Mouse (Mus musculus): ENCODE results near the gene Shank1. TPM values are rescaled to one million over a fixed set of nuclear protein-coding genes. Genes with fewer than 3 reads are reported as not detected.

The Shank1 gene
- polyA plus RNA-seq, 1 experiment from 2014 or later = 26.4 TPM

GRCm38 (mm10) chr7:44332336-44332735 is 22.3 kb downstream of the Shank1 start:
- H3K36me3 ChIP-seq = peaks cover 28% of the 10 kb centered on the region
- H3K9me3 ChIP-seq = no peaks in the 10 kb centered on the region
- H3K27ac ChIP-seq = no peak overlapping the region
- no peak for ATAC-seq
- no peak overlapping the region for H3K9ac ChIP-seq (replicated peaks)
- WGBS = 70% methylated on average over 3 of the region's 3 CpGs
- no peak overlapping the region for H3K4me2 ChIP-seq (replicated peaks)
- H3K4me3 ChIP-seq (replicated peaks) = no peak overlapping the region
- H3K27me3 ChIP-seq = peaks cover 37% of the 10 kb centered on the region
- peaks cover 22% of the 10 kb centered on the region for H3K4me1 ChIP-seq (replicated peaks)

GRCm38 (mm10) chr7:44334139-44334538 is 24.1 kb downstream of the Shank1 start:
- peaks cover 55% of the 10 kb centered on the region for H3K27me3 ChIP-seq
- H3K4me2 ChIP-seq (replicated peaks) = no peak overlapping the region
- no peak overlapping the region for H3K4me3 ChIP-seq (replicated peaks)
- H3K9ac ChIP-seq (replicated peaks) = no peak overlapping the region
- peaks cover 23% of the 10 kb centered on the region for H3K36me3 ChIP-seq
- 72% methylated on average over 14 of the region's 14 CpGs for WGBS
- H3K27ac ChIP-seq = no peak overlapping the region
- no peaks in the 10 kb centered on the region for H3K9me3 ChIP-seq
- peaks cover 33% of the 10 kb centered on the region for H3K4me1 ChIP-seq (replicated peaks)
- ATAC-seq = no peak

DNA sequence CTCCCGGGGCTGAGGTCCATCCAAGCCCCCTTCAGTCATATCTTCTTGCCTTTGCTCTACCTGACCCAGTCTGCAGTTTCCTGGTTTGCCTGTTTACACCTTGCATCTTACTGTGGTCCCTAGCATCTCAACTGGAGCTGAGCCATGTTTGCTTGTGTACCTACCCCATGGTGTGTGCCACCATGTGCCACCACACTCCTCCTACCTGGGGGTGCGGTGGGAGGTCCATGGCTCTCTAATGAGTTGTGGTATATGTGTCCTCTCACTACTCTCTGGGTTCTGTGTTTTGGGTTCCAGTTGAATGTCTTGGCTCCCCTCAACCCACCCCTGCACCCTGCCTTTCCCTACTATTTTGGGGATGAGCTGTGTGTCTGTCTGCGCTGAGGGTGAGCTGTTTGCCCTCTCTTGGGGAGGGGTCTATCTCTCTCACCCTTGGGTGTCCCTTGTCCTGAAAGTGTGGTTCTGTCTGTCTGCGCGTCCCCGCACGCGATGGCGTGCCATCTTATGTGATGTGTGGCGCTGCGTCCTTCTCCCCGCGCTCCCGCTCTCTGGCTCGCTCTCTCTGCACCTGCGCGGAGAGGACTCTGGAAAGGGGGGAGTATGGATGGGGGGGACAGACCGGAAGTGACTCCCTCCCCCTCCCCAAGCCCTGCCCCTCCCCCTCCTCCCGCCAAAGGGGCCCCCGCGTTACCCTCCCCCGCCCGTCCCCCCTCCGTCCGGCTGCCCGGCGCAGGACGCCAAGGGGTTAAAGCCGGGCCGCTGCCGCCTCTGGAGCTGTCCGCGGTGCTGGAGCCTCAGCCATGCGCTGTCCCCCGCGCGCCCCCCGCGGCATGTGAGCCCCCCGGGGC is 25.2 kb downstream of the Shank1 start:
- peak; percentile 82 for ATAC-seq
- WGBS = 6% methylated on average over 25 of the region's 40 CpGs
- Histone ChIP-seq H3K4me1 (replicated peaks) (peaks cover 33% of the 10 kb centered on the region), H3K36me3 (peaks cover 19% of the 10 kb centered on the region), H3K27me3 (peaks cover 56% of the 10 kb centered on the region), H3K9me3 (no peaks in the 10 kb centered on the region), H3K27ac (peak overlapping the region; percentile 93), H3K4me3 (replicated peaks) (peak overlapping the region; percentile 63), H3K4me2 (replicated peaks) (peak overlapping the region; percentile 80), H3K9ac (replicated peaks) (peak overlapping the region; percentile 90)

- no peaks in the 10 kb centered on the region for H3K9me3 ChIP-seq
- peaks cover 33% of the 10 kb centered on the region for H3K4me1 ChIP-seq (replicated peaks)
- H3K27me3 ChIP-seq = peaks cover 56% of the 10 kb centered on the region
- peak overlapping the region; percentile 80 for H3K4me2 ChIP-seq (replicated peaks)
- WGBS = 1% methylated on average over 51 of the region's 54 CpGs
- peaks cover 16% of the 10 kb centered on the region for H3K36me3 ChIP-seq
- peak overlapping the region; percentile 93 for H3K27ac ChIP-seq
- peak overlapping the region; percentile 90 for H3K9ac ChIP-seq (replicated peaks)
- ATAC-seq = peak; percentile 76
- H3K4me3 ChIP-seq (replicated peaks) = peak overlapping the region; percentile 63
Observed at GRCm38 (mm10) chr7:44336046-44337021, 26.3 kb downstream of the Shank1 start.

DNA sequence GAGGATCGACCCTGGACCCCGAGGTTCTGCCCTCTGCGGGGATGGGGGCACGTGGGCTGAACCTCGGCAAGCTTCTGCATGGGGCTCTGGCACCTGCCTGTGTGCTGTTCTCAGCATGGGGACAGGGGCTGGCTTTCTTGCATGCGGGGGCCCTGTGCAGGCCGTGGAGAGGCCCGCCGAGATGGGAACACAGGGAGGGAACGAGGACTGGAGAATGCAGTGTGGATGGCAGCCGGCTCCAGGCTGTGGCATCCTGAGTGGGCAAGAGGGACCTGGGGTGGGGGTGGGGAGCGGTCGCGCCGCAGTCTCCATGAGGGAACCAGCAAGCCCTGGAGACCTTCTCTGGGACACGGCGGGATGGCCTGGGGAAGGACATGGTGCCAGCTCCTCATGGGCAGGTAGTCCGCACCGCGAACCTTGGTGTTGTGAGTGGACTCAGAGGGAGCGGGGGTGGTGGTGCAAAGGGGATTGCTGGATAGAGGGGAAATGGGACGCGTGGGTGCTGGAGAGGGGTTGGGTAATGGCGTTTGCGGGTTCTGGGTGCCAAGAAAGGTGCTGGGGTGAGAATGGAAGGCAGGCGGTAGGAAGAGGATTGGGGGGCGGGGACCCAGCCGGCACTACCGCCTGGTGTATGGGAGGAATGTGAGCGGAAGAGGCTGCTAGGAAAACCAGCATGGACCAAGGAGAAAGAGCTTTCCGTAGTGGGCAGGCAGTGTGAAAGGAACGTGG is 27.2 kb downstream of the Shank1 start:
- 3% methylated on average over 32 of the region's 32 CpGs for WGBS
- Histone ChIP-seq H3K4me3 (replicated peaks) (peak overlapping the region; percentile 63), H3K27me3 (peaks cover 56% of the 10 kb centered on the region), H3K4me1 (replicated peaks) (peaks cover 33% of the 10 kb centered on the region), H3K9me3 (no peaks in the 10 kb centered on the region), H3K36me3 (peaks cover 15% of the 10 kb centered on the region), H3K9ac (replicated peaks) (peak overlapping the region; percentile 90), H3K27ac (peak overlapping the region; percentile 93), H3K4me2 (replicated peaks) (peak overlapping the region; percentile 80)
- peak; percentile 12 for ATAC-seq

DNA sequence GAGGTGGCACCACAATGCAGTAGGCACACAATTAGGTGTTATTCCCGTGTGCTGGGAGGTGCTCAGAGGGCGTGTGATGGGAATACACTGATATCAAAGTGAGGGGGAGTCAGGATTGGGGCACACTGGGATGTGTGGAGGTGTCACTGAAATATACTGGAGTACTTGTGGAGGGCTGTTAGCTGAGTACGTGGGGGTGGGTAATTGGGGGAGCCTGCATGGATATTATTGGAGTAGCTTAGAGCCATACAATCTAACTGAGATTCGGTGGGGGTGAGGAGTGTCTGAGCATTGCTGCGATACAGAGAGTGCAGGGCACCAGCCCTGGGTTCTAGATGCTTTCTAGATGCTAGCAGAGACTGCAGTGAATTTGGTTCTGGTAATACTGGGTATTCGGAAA is 30.2 kb downstream of the Shank1 start:
- peaks cover 40% of the 10 kb centered on the region for H3K27me3 ChIP-seq
- no peak for ATAC-seq
- H3K9me3 ChIP-seq = no peaks in the 10 kb centered on the region
- peaks cover 30% of the 10 kb centered on the region for H3K36me3 ChIP-seq
- no peak overlapping the region for H3K27ac ChIP-seq
- H3K4me3 ChIP-seq (replicated peaks) = no peak overlapping the region
- H3K4me2 ChIP-seq (replicated peaks) = no peak overlapping the region
- peaks cover 28% of the 10 kb centered on the region for H3K4me1 ChIP-seq (replicated peaks)
- H3K9ac ChIP-seq (replicated peaks) = no peak overlapping the region
- 70% methylated on average over 6 of the region's 6 CpGs for WGBS

- ATAC-seq = no peak
- 90% methylated on average over 10 of the region's 10 CpGs for WGBS
Observed at GRCm38 (mm10) chr7:44341119-44341518, 31.1 kb downstream of the Shank1 start.

DNA sequence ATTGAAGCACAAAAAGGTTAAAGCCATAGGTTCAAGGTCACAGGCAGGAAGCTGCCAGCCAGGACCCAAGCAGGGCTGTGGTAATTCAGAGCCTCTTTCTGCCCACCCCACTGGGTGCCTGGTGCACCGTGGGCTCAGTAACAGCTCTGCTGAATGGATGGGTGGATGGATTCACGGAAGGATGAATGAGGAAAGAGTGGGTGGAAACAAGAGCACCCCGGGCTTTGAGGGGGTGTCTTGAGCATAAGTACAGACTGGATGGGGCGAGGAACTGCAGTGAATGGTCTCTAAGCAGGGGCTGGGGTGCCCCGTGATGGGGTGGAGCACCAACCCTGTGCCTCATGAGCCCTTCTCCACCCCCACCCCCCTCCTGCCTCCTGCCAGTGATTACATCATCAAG is 31.7 kb downstream of the Shank1 start:
- 80% methylated on average over 5 of the region's 5 CpGs for WGBS
- Histone ChIP-seq H3K4me3 (replicated peaks) (no peak overlapping the region), H3K36me3 (peaks cover 45% of the 10 kb centered on the region), H3K27ac (no peak overlapping the region), H3K4me1 (replicated peaks) (peaks cover 17% of the 10 kb centered on the region), H3K9me3 (no peaks in the 10 kb centered on the region), H3K9ac (replicated peaks) (no peak overlapping the region), H3K27me3 (peaks cover 25% of the 10 kb centered on the region), H3K4me2 (replicated peaks) (no peak overlapping the region)
- no peak for ATAC-seq

More at GRCm38 (mm10) chr7:44341119-44341518, 31.1 kb downstream of the Shank1 start:
- Histone ChIP-seq H3K4me3 (replicated peaks) (no peak overlapping the region), H3K36me3 (peaks cover 39% of the 10 kb centered on the region), H3K9ac (replicated peaks) (no peak overlapping the region), H3K9me3 (no peaks in the 10 kb centered on the region), H3K27me3 (peaks cover 31% of the 10 kb centered on the region), H3K4me1 (replicated peaks) (peaks cover 23% of the 10 kb centered on the region), H3K27ac (no peak overlapping the region), H3K4me2 (replicated peaks) (no peak overlapping the region)

- H3K36me3 ChIP-seq = peaks cover 61% of the 10 kb centered on the region
- no peak overlapping the region for H3K27ac ChIP-seq
Observed at GRCm38 (mm10) chr7:44343459-44344015, 33.5 kb downstream of the Shank1 start.

GRCm38 (mm10) chr7:44344622-44345021 is 34.6 kb downstream of the Shank1 start:
- H3K9me3 ChIP-seq = no peaks in the 10 kb centered on the region
- H3K4me2 ChIP-seq (replicated peaks) = no peak overlapping the region
- H3K27ac ChIP-seq = no peak overlapping the region
- H3K9ac ChIP-seq (replicated peaks) = no peak overlapping the region
- no peak for ATAC-seq
- no peak overlapping the region for H3K4me3 ChIP-seq (replicated peaks)
- H3K27me3 ChIP-seq = peaks cover 17% of the 10 kb centered on the region
- peaks cover 67% of the 10 kb centered on the region for H3K36me3 ChIP-seq
- H3K4me1 ChIP-seq (replicated peaks) = no peaks in the 10 kb centered on the region
- 82% methylated on average over 12 of the region's 12 CpGs for WGBS

More at GRCm38 (mm10) chr7:44343459-44344015, 33.5 kb downstream of the Shank1 start:
- Histone ChIP-seq H3K4me3 (replicated peaks) (no peak overlapping the region), H3K4me1 (replicated peaks) (no peaks in the 10 kb centered on the region), H3K27me3 (peaks cover 13% of the 10 kb centered on the region), H3K4me2 (replicated peaks) (no peak overlapping the region), H3K9ac (replicated peaks) (no peak overlapping the region), H3K9me3 (no peaks in the 10 kb centered on the region)
- WGBS = 34% methylated on average over 11 of the region's 11 CpGs
- ATAC-seq = no peak

GRCm38 (mm10) chr7:44349043-44349442 is 39.0 kb downstream of the Shank1 start:
- H3K27me3 ChIP-seq = peaks cover 53% of the 10 kb centered on the region
- no peak for ATAC-seq
- WGBS = 31% methylated on average over 3 of the region's 3 CpGs

More at GRCm38 (mm10) chr7:44349043-44349442, 39.0 kb downstream of the Shank1 start:
- no peak overlapping the region for H3K4me3 ChIP-seq (replicated peaks)
- no peak overlapping the region for H3K9ac ChIP-seq (replicated peaks)
- no peak overlapping the region for H3K27ac ChIP-seq
- no peak overlapping the region for H3K4me2 ChIP-seq (replicated peaks)
- peaks cover 37% of the 10 kb centered on the region for H3K4me1 ChIP-seq (replicated peaks)
- H3K9me3 ChIP-seq = no peaks in the 10 kb centered on the region
- H3K36me3 ChIP-seq = peaks cover 55% of the 10 kb centered on the region
